Mouse (Mus musculus) ES-E14 (cell line): ENCODE measurements around the gene Pcif1.

Experiments
- CHD2 ChIP-seq: IDR thresholded peaks from 2 replicates; pipeline ENCODE4 v1.6.1; 2014; ENCODE audit warnings: mild to moderate bottlenecking, low read depth, low read length, inconsistent platforms
- HCFC1 ChIP-seq: IDR thresholded peaks from 2 replicates; pipeline ENCODE4 v1.6.1; 2012; ENCODE audit warnings: low read length, inconsistent platforms, borderline replicate concordance; ENCODE audit not compliant: insufficient read depth
- MAFK ChIP-seq: IDR thresholded peaks from 2 replicates; pipeline ENCODE4 v1.6.1; 2014; ENCODE audit warnings: mild to moderate bottlenecking, low read depth, low read length, inconsistent platforms; ENCODE audit not compliant: insufficient read depth
- ZC3H11A ChIP-seq: IDR thresholded peaks from 2 replicates; pipeline ENCODE4 v1.6.1; 2012; ENCODE audit warnings: low read depth, mild to moderate bottlenecking, inconsistent platforms, low read length, borderline replicate concordance

DNA sequence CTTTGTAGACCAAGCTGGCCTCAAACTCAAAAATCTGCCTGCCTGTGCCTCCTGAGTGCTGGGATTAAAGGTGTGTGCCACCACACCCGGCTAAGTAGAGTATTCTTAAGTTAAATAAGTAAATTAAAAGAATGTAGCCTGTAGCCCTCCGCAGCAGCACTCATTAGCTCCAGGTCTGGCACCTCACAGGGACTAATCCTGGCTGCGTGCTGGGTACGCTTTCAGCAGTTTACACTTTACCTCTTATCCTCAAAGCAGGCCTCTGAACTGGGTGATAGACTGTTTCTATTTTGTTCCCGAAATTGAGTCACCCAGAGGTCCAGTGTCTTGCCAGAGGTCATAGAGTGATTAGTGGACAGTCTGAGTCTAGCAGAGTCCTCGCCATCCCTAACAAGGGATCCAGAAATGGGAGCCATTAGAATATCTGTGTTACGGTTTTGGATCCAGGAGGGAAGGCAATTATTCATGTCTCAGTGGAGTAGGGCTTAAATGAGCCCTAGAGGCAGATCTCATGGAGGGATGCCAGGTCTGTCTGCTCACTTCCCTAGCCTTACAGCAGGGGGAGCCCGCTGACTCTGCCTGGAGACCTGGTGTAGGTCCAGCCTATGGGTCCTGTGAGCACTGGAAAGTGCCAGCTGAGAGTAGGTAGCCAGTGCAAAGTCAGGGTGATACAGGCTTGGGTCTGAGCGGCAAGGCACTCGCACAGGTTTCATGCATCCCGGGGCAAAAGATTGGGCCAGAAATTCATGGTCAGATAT lies 45.2 kb downstream of the Pcif1 start:
- no peak for TF ChIP-seq ZC3H11A
- TF ChIP-seq CHD2 = no peak
- TF ChIP-seq MAFK = no peak
- no peak for TF ChIP-seq HCFC1
